Mouse (Mus musculus) forebrain, embryonic 11.5 days (tissue): ENCODE results near the gene Tenm2. TPM values are rescaled to one million over a fixed set of nuclear protein-coding genes. Genes with fewer than 3 reads are reported as not detected.
A peak's percentile ranks its signal among the peaks of the same experiment; 100 is the strongest.

Source experiments
- ATAC-seq: fragments of 200-750 bp; cut with Nextera tagmentation; replicated peaks from 2 replicates; pipeline ENCODE4 v1.8.0; 2017; ENCODE audit warnings: moderate TSS enrichment; ENCODE audit not compliant: low FRiP score
- DNase-seq: peaks from one replicate; pipeline ENCODE4 v3.0.0-alpha.2; 2017; ENCODE audit warnings: low spot score
- H3K27ac ChIP-seq: fragments of 300-500 bp; sonication (generic); 2 replicates; pipeline ENCODE4 v1.5.1; 2014; ENCODE audit warnings: low read depth, low read length
- H3K27me3 ChIP-seq: fragments of 300-500 bp; sonication (generic); 2 replicates; pipeline ENCODE4 v1.6.1; 2014; ENCODE audit warnings: mild to moderate bottlenecking, low read length, mixed read lengths; ENCODE audit not compliant: control insufficient read depth, insufficient read depth
- H3K36me3 ChIP-seq: fragments of 300-500 bp; sonication (generic); 2 replicates; pipeline ENCODE4 v1.6.1; 2014; ENCODE audit warnings: mild to moderate bottlenecking, low read length, moderate library complexity, mixed read lengths; ENCODE audit not compliant: control insufficient read depth, insufficient read depth
- H3K4me1 ChIP-seq: fragments of 300-500 bp; sonication (generic); replicated peaks from 2 replicates; pipeline ENCODE4 v1.6.1; 2014; ENCODE audit warnings: low read length, mixed read lengths; ENCODE audit not compliant: control insufficient read depth, insufficient read depth
- H3K4me2 ChIP-seq: fragments of 300-500 bp; sonication (generic); 2 replicates; pipeline ENCODE4 v1.6.1; 2014; ENCODE audit warnings: low read depth, mild to moderate bottlenecking, low read length, moderate library complexity, mixed read lengths; ENCODE audit not compliant: severe bottlenecking
- H3K4me3 ChIP-seq: fragments of 300-500 bp; sonication (generic); 2 replicates; pipeline ENCODE4 v1.5.1; 2014; ENCODE audit warnings: low read depth, low read length
- H3K9ac ChIP-seq: fragments of 300-500 bp; sonication (generic); 2 replicates; pipeline ENCODE4 v1.6.1; 2014; ENCODE audit warnings: low read length
- H3K9me3 ChIP-seq: fragments of 300-500 bp; sonication (generic); 2 replicates; pipeline ENCODE4 v1.6.1; 2016; ENCODE audit warnings: low read length, mixed read lengths; ENCODE audit not compliant: control insufficient read depth
- WGBS: fragments of 180-500 bp; shearing (Covaris S2); extraction: QIAGEN DNeasy Blood & Tissue Kit; methylation state at CpG from one replicate; pipeline ENCODE4 v1.1.7; 2014; 5-methylcytosine and 5-hydroxymethylcytosine counted together
- polyA plus RNA-seq: library from polyadenylated mRNA; unstranded; fragments of >200 nt; fragmentation: Nextera tagmentation; extraction: Ambion mirVana; gene quantifications from 2 replicates; pipeline ENCODE4 v1.2.1, GENCODE M21; 2014

Gene Tenm2
- polyA plus RNA-seq, 1 experiment from 2014 or later: 3.8 TPM

- H3K4me2 ChIP-seq: no peak overlapping the region
- ATAC-seq (no peak), DNase-seq (no peak)
- 41% methylated on average over 5 of the region's 5 CpGs for WGBS
- H3K27me3 ChIP-seq: no peaks in the 10 kb centered on the region
- H3K9me3 ChIP-seq: no peaks in the 10 kb centered on the region
- no peak overlapping the region for H3K9ac ChIP-seq
- no peaks in the 10 kb centered on the region for H3K4me1 ChIP-seq
- no peaks in the 10 kb centered on the region for H3K36me3 ChIP-seq
- H3K27ac ChIP-seq: no peak overlapping the region
- H3K4me3 ChIP-seq: no peak overlapping the region
Measured at GRCm38 (mm10) chr11:36988776-36989565, 246.8 kb downstream of the Tenm2 start.

- no peaks in the 10 kb centered on the region for H3K27me3 ChIP-seq
- no peak overlapping the region for H3K9ac ChIP-seq
- H3K9me3 ChIP-seq: no peaks in the 10 kb centered on the region
- H3K4me1 ChIP-seq: no peaks in the 10 kb centered on the region
- no peak overlapping the region for H3K4me3 ChIP-seq
- H3K36me3 ChIP-seq: no peaks in the 10 kb centered on the region
- DNase-seq: no peak
- ATAC-seq: no peak
- no peak overlapping the region for H3K27ac ChIP-seq
- WGBS: 63% methylated on average over 2 of the region's 2 CpGs
- H3K4me2 ChIP-seq: no peak overlapping the region
Measured at GRCm38 (mm10) chr11:36974142-36974541, 261.6 kb downstream of the Tenm2 start.

- Histone ChIP-seq H3K27me3 (no peaks in the 10 kb centered on the region), H3K4me1 (no peaks in the 10 kb centered on the region), H3K27ac (no peak overlapping the region), H3K9ac (no peak overlapping the region), H3K36me3 (no peaks in the 10 kb centered on the region), H3K4me3 (no peak overlapping the region), H3K9me3 (no peaks in the 10 kb centered on the region), H3K4me2 (no peak overlapping the region)
- DNase-seq (no peak), ATAC-seq (no peak)
- WGBS: 82% methylated on average over 5 of the region's 5 CpGs
Measured at GRCm38 (mm10) chr11:36958102-36958501, 277.7 kb downstream of the Tenm2 start.

GRCm38 (mm10) chr11:36941429-36941828 lies 294.3 kb downstream of the Tenm2 start:
- H3K4me2 ChIP-seq: no peak overlapping the region
- no peak overlapping the region for H3K4me3 ChIP-seq
- no peaks in the 10 kb centered on the region for H3K9me3 ChIP-seq
- no peaks in the 10 kb centered on the region for H3K27me3 ChIP-seq
- no peak overlapping the region for H3K9ac ChIP-seq
- peaks cover 4% of the 10 kb centered on the region; the same call in 1 of the 2 replicates for H3K4me1 ChIP-seq
- WGBS: 77% methylated on average over 6 of the region's 6 CpGs
- H3K36me3 ChIP-seq: no peaks in the 10 kb centered on the region
- ATAC-seq (no peak), DNase-seq (no peak)
- no peak overlapping the region for H3K27ac ChIP-seq

GRCm38 (mm10) chr11:36940557-36941110 lies 295.1 kb downstream of the Tenm2 start:
- H3K36me3 ChIP-seq: no peaks in the 10 kb centered on the region
- no peak overlapping the region for H3K4me3 ChIP-seq
- no peak overlapping the region for H3K9ac ChIP-seq
- H3K27me3 ChIP-seq: no peaks in the 10 kb centered on the region
- no peak overlapping the region for H3K27ac ChIP-seq
- 0 out of 2 replicates have a peak overlapping the region, but pooled peaks have one; percentile 11 for H3K4me2 ChIP-seq
- ATAC-seq: peak; percentile 51
- H3K9me3 ChIP-seq: no peaks in the 10 kb centered on the region
- 12% methylated on average over 7 of the region's 7 CpGs for WGBS
- H3K4me1 ChIP-seq: peaks cover 4% of the 10 kb centered on the region; the same call in 1 of the 2 replicates
- no peak for DNase-seq

- 85% methylated on average over 5 of the region's 5 CpGs for WGBS
Measured at GRCm38 (mm10) chr11:36929817-36930216, 305.9 kb downstream of the Tenm2 start.

DNA sequence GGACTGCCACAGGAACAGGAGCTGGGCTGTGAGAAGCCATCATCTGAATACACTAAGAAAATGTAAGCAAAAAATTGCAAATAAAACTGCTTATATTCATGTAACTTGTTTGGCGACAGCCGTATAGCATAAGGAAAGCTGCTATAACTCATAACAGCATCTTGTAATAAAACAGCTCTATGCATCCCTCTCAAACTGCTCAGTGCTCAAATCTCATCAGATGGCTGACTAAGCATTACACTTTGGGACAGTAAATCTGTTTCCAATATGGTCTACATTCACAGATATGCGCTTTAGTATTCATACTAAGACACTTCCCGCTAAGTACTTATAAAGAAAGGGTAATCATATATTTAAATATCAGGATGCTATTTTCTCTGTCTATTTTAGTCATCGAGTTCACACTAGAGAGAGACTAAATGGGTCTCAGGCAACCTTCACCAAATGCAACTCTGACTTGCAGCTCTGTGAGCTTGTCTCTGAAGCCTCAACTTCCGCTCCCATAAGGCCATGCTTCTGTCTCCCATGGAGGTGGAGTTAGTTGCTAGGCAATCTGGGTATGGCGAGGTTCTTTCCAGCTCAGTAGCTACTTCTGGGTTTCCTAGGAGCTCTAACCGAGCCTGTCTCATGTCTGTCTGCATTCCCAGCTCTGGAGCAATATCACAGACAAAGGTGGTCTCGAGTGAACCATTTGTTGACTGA lies 308.9 kb downstream of the Tenm2 start:
- no peaks in the 10 kb centered on the region for H3K9me3 ChIP-seq
- H3K9ac ChIP-seq: no peak overlapping the region
- DNase-seq: no peak
- no peak overlapping the region for H3K27ac ChIP-seq
- no peaks in the 10 kb centered on the region for H3K27me3 ChIP-seq
- no peaks in the 10 kb centered on the region for H3K4me1 ChIP-seq
- H3K4me3 ChIP-seq: no peak overlapping the region
- ATAC-seq: no peak
- H3K4me2 ChIP-seq: no peak overlapping the region
- WGBS: 81% methylated on average over 9 of the region's 9 CpGs
- no peaks in the 10 kb centered on the region for H3K36me3 ChIP-seq

More at GRCm38 (mm10) chr11:36929817-36930216, 305.9 kb downstream of the Tenm2 start:
- no peak for ATAC-seq
- Histone ChIP-seq H3K4me1 (no peaks in the 10 kb centered on the region), H3K4me2 (no peak overlapping the region), H3K4me3 (no peak overlapping the region), H3K36me3 (no peaks in the 10 kb centered on the region), H3K27ac (no peak overlapping the region), H3K9ac (no peak overlapping the region), H3K27me3 (no peaks in the 10 kb centered on the region), H3K9me3 (no peaks in the 10 kb centered on the region)
- DNase-seq: no peak

GRCm38 (mm10) chr11:36919301-36919700 lies 316.5 kb downstream of the Tenm2 start:
- Histone ChIP-seq H3K4me1 (no peaks in the 10 kb centered on the region), H3K27ac (no peak overlapping the region), H3K4me3 (no peak overlapping the region), H3K9me3 (no peaks in the 10 kb centered on the region), H3K9ac (no peak overlapping the region), H3K27me3 (no peaks in the 10 kb centered on the region), H3K4me2 (no peak overlapping the region), H3K36me3 (no peaks in the 10 kb centered on the region)
- no peak for DNase-seq
- ATAC-seq: no peak
- WGBS: 86% methylated on average over 6 of the region's 6 CpGs
